Mouse (Mus musculus): ENCODE results near the gene Fam102a.

The Fam102a gene

DNA sequence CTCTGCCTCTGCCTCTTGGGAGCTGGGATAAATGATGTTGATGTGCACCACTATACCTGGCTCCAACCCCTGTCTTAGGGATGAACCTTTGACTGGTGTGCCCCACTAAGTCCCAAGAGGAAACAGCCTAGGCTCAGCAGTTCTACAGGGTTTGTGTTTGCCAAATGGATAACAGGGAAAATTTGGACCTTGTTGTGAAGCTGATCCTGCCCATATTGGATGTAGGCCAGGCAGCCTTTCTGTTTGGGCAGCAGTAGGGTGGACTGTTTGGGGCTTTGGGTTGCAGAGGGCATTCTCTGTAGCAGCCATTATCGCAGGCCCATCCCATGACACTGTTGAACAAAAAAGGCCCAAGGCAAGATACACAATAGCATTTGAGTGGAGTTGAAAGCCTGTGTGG, 11.8 kb downstream of the Fam102a start:
- DNase-seq (ENCODE audit: low spot score in 2 of 2): no peak

DNA sequence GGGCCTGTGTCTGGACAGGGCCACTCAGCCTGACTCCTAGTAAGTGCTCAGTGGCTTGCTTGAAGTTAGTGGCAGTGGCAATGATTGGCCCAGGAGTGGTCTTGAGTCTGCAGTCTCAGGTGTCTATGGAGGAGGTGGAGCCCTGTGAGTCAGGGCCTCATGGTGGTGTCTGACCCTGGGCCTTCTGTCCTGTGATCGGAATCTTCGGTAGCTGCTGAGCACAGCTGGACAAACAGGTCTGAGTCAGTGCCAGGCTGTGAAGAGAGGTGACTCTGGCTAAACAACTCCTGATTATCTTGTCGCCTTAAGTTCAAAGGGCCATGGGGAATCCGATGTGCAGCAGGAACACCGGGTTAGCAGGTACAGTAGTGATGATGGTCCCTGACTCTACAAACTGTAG, 12.2 kb downstream of the Fam102a start:
- no peak for DNase-seq (ENCODE audit: low spot score in 2 of 2)

DNA sequence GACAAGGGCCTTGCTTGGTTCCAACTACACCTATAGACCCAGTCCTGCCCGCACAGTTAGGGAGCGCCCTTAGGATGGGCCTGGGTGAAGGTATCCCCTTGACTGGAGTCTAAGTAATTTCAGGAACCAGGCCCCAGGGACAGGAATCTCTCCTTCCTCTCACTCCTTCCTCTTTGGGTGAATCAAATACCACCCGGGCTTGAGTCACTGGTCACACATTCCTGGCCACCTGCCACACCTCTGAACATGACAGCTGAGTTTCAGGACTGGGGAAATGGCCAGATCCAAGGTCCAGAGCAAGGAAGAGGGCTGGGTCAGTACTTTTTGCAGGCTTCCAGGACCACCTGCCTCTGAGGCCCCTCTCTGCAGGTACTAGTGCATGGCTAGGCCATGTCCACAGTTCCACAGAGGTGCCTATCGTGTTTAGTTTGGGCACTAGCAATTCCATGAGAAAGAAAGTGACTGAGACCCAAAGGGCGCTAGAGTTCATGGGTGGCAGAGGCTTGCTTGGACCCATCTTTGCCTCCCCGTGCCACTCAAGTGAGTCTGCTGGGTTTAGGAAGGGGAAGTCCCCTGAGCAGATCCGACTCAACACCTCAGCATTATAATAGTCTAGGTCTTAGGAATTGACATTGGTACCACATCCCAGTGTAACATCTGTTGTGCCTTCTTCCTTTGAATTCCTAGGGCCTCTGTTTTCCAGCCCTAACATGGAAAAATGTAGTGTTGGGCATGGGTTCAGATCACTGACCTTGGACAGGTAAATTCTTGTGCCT, 13.0 kb downstream of the Fam102a start:
- no peak for DNase-seq (ENCODE audit: low spot score in 2 of 2)

DNA sequence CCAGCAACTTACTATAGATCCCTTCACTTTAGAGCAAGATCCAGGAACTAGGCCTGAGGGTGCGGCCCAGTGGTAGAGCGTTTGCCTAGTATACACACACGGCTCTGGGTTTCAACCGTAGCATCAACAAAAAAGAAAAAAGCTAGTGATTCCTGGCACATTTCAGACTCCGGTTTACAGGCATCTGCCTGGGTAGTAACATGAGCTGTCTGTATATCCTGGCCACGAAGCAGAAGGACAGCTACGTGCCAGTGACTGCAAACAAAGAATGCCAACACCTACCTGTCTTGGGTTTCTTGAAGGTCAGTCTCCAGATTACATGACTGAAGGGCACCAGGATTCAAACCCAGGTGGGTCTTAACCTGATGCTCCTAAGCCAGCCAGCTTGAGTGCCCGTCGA, 14.0 kb downstream of the Fam102a start:
- no peak for DNase-seq (ENCODE audit: low spot score in 2 of 2)

DNA sequence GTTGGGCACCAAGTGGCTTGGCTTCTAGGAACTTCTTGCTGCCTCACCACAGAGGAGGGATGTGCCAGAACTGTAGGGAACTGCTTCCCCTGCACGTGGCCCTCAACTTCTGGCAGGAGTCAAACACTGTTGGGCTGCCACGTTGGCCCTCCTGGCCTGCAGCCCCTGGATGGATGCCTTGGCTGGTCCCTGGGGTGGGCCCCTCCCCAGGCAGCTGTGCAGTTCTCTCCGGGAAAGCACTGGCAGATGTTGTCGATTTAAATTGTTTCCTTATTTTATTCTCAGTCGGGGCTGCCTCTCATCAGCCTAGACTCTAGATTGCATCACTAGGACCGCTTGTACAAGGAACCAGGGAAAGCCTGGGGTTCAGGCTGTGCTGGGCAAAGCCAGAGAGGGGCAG, 14.6 kb downstream of the Fam102a start:
- DNase-seq (ENCODE audit: low spot score in 2 of 2): no peak

DNA sequence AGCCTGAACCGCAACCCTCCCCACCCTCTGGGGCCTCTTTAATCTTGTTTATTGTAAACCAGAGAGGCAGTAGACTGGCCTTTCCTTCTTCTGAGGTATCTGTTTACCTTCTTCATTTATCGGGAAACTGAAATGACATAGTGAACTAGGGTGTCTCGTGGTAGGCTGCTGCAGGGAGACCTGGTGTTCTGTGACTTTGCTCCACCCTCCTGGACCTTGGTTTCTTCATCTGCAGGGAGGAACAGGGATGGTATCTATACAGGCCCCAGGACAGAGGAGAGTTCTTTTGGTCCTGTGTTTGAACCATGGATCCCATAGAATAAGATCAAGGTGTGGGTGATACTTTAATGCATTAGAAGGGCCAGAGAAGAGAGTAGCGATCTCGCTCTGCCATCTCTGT, 16.1 kb downstream of the Fam102a start:
- no peak for DNase-seq (ENCODE audit: low spot score in 2 of 2)

DNA sequence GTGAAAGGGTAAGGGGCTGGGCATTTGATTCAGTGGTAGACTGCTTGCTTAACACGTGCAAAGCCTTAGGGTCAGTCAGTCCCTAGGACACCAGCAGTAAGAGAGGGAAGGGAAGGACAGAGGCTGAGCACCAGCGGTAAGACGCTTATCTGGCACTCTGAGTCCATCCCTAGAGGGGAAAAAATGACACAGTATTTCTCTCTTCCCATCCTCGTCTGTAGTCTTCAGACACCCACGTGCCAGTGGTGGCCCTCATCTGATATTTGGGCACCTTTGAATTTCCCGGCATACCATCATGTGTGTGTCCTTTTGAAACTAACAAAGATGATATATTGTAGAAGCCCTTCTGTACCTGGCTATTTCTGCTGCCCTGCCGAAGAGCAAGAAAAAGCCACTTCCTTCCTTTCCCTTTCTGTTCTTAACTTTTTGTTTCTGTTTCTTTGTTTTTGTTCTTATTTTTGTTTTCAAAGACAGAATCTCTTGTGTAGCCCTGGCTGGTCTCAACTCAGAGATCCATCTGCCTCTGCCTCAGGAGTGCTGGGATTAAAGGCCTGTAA, 18.5 kb downstream of the Fam102a start:
- DNase-seq (ENCODE audit: low spot score in 2 of 2): no peak

DNA sequence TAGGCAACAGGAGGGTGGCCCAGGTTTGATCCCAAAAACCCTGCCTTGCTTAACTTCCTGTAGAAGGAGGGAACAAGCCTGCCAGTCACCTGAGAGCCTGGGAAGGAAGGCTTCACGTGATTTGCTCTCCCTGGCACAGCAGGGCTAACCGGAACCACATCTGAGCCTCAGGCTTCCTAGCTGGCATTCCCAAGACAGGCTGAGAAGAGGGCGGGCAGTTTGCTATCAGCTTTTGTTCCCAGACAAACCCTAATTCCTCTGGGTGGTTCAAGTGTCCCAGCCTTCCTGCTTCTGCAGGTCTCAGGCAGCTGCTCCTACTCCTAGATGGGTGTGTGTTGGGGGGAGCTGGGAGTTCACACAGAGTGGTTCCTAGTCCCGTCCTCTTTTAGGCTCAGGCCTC, 20.4 kb downstream of the Fam102a start:
- no peak for DNase-seq (ENCODE audit: low spot score in 2 of 2)

DNA sequence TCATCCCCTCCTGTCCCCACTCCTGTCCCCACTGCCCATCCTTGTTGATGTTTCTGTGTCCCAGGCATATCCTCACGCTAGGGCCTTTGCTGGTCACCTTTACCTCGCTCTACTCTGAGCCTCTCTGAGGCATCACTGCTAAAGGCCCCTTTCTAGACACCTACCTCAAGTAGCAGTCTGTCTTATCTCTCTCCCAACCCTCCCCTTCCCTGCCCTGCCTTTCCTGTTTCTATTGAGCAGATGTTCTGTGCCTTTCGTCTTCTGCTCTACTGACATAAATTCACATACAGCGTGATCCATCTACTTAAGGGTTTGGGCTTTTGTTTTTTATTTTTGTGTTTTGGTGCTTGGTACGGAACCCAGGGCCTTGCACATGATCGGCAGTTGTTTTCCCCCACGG, 20.9 kb downstream of the Fam102a start:
- DNase-seq (ENCODE audit: low spot score in 2 of 2): no peak

DNA sequence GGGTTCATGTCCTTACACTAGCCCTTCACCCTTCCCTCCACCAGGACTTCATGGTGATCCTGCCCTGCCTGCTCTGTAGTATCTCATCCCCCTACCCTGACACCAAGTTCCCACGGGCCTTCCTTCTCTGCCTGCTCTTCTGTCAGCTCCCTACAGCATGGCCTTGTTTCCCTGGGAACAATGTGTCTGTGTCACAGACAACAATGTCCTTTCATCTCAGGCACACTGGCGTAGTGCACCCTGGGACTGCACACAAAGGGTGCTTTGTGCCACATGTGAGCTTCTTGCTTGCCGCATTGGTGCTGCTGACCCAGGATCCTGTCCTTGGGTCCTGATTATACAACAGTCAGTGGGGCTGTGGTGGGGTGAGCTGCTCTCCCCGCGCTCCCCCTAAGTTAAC, 24.4 kb downstream of the Fam102a start:
- DNase-seq (ENCODE audit: low spot score in 2 of 2): no peak

DNA sequence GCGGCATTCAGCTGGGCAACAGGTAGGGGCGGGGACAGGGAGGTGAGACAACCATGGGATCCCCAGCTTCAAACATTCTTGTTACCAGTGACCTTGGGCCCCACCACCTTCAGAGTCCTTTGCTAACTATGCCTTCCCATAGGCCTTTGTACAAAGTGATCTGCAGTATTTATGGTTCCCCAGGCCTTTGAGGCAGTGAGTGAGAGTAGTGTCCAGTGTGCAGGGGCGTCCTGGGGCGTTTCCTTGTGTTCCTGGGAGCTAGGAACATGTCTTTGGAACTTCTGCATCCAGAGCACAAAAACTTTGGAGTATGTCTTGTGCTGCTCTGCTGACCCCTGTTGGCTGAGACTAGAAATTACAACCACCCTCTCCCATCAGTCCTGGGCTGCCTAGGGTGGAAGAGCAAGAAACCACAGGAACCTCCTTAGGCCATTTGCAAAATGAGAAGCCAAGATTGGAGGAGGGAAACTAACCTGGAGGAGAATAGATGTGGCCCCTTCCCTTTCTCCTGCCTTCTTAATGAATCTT, 31.5 kb downstream of the Fam102a start:
- DNase-seq (ENCODE audit: low spot score in 2 of 2): peak; percentile 47 to 66

DNA sequence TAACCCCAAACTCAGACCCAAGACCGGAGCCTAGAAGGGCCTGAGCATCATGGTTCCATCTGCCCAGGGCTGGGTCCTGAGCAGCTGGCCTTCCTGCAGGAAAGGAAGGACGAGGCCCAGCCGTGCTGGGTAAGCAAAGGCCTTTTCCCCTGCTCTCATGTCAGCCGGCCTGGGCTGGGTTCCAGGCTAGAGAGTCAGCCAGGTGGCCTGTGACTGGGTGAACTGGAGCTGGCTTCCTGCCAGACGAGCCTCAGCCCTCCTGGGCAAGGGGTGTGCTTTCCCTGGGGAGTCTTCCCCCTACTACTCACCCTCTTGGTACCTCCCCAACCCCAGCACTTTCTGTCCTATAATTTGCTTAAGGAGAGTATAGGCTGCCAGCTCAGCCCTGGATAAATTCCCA, 33.0 kb downstream of the Fam102a start:
- DNase-seq (ENCODE audit: low spot score in 2 of 2): no peak

DNA sequence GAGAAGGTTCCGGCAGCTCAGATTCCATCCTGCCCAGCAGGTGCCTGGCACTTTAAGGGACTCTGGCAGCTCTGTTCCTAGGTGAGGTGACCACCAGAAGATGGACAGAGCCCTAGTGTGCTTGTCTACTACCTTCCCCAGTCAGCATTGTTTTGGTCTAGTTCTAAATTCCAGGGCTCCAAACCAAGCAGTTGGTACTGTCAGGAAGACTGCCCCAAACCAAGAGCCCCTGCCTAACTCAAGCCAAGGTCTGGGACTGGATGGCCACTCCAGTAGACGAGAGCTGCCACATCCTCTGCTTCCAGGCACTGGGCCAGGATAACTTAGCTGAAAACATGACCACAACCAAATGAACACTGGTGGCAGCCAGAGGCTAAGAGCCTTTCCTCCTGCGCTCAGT, 33.8 kb downstream of the Fam102a start:
- DNase-seq (ENCODE audit: low spot score in 2 of 2): no peak

DNA sequence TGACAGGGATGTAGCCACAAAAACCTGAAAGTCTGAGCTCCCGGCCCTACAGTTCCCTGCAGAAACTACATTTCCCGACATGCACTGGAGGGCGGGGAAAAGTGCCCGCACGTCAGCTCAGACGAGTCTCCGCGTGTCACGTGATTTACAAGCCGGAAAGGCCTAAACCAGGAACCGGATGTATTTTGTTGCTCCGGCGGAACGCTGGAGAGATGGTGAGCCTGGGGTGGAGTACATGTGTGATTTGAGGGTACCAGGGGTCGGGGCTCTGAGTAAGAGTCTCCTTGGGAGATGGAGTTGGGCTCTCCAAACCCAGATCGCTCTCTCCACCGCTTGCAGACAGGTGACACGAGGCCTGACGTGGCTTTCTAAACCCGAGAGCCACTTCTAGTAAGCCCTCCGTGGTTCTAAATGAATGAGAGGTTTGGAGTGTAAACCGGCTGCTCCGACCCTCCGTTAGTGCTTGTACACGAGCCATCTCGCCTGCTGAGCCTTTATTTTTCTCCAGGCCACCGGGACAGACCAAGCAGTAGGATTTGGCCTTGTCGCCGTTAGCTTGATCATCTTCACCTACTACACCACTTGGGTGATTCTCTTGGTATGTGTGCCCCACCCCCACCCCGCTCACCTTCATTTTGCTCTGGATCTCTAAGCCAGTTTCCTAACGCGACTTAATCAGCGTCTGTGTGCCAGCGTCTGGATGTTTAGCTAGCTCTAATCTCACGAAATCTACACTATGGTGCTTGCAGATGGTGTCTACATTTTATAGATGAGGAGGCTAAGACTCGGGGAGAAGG, 35.8 kb downstream of the Fam102a start, which contains the start of gene Dpm2:
Dpm2 (plus strand) TSS at position 161 of the 797 bp plus-strand sequence.
- peak; percentile 73 to 85 for DNase-seq (ENCODE audit: low spot score in 2 of 2)

DNA sequence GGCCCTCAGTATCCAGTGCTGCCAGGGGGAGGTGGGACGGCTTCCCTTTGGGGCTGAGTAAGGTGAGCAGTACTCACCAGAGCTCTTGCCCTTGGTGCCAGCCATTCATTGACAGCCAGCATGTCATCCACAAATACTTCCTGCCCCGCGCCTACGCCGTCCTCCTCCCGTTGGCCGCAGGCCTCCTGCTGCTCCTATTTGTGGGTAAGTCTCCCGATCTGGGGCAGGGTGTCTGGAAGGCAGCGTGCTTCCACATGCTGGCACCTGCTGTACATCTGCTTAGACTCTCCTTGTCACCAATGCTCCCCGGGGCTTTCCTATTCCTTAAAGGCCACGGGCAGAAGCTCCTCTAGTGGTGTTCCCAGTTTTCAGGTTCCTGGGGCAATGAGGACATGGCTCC, 37.1 kb downstream of the Fam102a start:
- DNase-seq (ENCODE audit: low spot score in 2 of 2): no peak

DNA sequence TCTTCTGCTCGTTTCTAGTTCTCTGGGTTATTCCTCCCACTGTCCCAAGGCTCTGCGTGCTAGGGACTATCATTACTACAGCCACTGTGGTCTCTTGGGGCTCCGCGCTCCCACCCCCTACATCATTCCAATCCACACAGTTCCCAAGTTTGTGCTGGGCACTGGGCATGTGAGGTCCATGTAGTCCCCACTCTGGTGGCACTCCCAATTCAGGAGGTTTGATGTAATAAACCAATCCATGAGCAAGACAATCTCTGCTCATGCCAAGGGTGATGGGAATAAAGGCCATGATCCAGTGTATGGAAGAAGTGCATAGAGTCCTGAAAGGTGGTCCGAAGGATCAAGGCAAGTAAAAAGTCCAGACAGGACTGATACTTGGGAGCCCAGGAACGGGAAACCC, 39.4 kb downstream of the Fam102a start, which contains the start of gene Pip5kl1:
Pip5kl1 (plus strand) TSS at position 301 of the 400 bp plus-strand sequence.
- no peak for DNase-seq (ENCODE audit: low spot score in 2 of 2)

DNA sequence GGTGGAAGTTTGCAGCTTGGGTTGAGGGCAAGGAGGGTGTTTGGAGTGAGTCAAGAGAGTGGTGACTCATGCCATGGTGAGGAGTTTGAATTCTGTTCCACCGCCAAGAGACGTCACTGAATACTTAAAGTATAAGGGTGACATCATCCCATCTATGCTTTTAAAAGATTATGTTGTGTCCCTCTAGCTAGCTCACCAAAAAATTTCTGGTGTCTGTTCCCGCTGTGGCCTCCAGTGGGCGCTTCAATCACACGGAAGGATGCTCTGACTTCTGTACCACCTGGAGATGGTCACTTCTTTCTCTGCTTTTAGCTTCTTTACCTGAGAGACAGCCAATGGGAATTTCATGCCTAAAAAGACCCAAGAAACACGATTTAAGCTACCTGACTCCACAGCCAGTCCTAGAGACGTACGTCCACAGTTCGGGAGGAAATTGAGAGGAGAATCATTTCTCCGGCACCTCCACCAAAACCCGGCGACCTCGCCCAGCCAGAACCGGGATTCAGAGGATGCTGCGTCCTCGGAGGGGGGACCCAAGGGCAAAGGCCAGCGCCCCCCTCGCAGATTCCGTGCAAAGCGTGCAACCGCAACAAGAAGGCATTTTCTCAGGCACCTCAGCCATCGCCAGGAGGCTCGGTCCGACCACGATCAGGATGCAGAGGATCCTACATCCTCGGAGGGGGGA, 39.9 kb downstream of the Fam102a start:
- DNase-seq (ENCODE audit: low spot score in 2 of 2): peak; percentile 41 to 71

DNA sequence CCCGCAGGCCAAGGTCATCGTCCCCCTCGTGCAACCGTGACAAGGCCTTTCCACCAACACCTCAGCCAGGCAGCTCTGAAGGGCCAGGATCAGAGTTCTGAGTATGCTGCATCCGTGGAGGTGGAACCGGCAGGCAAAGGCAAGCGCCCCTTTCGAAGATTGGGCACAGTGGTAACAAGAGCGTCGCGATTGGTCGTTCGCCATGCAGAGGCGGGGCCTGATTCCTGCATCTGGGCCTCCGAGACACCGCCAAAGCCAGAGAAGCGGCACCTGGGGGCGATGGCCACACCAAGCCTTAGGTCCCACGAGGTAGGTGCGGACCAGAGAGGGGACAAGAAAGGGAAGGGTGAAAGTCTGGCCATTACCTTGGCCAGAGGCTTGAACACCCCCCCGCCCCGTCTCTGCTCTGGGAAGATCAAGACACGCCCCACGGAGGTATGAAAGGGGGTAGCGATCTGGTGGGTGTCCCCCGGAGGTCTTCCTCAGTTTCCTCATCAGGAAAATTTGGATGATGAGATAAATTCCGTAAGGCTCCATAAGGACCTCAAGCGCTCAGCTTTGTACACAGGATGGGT, 40.5 kb downstream of the Fam102a start, which contains the start of gene 9430097D07Rik:
9430097D07Rik (minus strand) TSS at position 99 of the 575 bp plus-strand sequence.
- peak; percentile 50 to 63 for DNase-seq (ENCODE audit: low spot score in 2 of 2)

DNA sequence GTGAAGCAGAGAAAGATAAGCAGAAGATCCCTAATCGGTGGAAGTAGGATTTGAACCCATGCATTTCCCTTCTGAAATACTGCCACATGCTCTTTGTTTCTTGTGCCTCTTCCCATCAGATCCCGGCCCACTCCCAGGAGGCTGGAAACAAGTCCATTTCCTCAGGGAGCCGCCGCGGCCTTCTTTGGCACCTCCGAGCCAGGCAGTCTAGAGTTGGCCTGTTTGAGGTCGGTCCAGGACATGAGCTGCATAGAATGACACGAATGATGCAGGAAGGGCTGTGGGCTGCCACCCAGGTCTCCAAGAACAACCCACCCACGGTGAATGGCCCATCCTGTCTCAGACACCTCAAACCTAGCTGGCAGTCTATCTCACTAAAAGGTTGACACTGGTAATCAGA, 41.4 kb downstream of the Fam102a start:
- DNase-seq (ENCODE audit: low spot score in 2 of 2): no peak

DNA sequence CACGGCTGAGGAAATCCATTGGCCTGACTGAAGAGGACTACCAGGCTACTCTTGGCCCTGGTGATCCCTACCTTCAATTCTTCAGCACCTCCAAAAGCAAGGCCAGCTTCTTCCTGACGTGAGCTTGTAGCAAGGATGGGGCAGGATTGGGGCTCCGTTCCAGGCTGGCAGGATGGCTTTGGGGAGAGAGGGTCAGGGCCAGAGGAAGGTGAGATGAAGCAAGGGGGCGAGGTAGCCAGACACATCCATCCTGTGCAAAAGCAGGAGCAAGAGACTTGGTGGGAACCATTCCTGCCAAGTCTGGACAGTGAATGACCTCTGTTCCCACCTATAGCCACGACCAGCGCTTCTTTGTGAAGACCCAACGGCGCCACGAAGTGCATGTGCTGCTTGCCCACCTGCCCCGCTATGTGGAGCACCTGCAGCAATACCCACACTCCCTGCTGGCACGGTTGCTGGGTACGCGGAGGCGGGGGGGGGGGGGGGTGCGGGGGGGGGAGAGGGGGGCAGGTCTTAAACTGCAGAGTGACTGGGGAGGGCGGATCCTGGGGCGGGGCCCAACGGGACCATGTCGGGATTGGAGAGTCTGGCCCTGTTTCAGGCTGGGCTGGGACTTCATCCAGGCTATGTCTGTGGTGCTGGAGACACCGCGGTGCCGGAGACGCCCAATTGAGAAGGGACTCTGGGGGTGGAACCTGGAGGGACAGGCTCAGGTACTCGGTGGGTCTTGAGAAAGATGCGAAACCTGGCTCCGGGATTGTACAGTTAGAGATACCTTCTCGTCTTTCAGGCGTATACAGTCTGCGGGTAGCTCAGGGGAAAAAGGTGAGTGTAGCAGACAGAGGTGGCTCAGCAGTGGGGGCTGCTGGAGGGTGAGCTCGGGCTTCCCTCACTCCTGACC, 43.3 kb downstream of the Fam102a start:
- no peak for DNase-seq (ENCODE audit: low spot score in 2 of 2)
